Mouse (Mus musculus) G1E (cell line): ENCODE results near the gene Dph3. TPM values are rescaled to one million over a fixed set of nuclear protein-coding genes. Genes with fewer than 3 reads are reported as not detected.

Source experiments
- ATAC-seq: 2 replicates; pipeline ENCODE4 v1.8.0; 2016; ENCODE audit warnings: mild to moderate bottlenecking; ENCODE audit not compliant: insufficient number of reproducible peaks, poor library complexity, low FRiP score, severe bottlenecking; ENCODE audit errors: extremely low read depth
- DNase-seq: peaks from one replicate; pipeline ENCODE4 v3.0.0; 2012; ENCODE audit warnings: low spot score
- H3K27me3 ChIP-seq: 2 replicates; pipeline ENCODE4 v1.6.1; 2012; ENCODE audit warnings: mild to moderate bottlenecking, low read length, inconsistent platforms; ENCODE audit not compliant: insufficient read depth
- H3K36me3 ChIP-seq: replicated peaks from 2 replicates; pipeline ENCODE3; 2012; ENCODE audit warnings: mild to moderate bottlenecking, inconsistent platforms
- H3K4me1 ChIP-seq: 2 replicates; pipeline ENCODE4 v1.6.1; 2012; ENCODE audit warnings: low read depth, low read length, inconsistent platforms, mixed read lengths; ENCODE audit not compliant: insufficient read depth
- H3K4me3 ChIP-seq: 2 replicates; pipeline ENCODE4 v1.5.1; 2012; ENCODE audit warnings: low read depth, mild to moderate bottlenecking, inconsistent platforms, low read length, moderate library complexity, mixed read lengths
- H3K9me3 ChIP-seq: replicated peaks from 2 replicates; pipeline ENCODE4 v1.6.1; 2012; ENCODE audit warnings: inconsistent platforms
- CTCF ChIP-seq: IDR thresholded peaks from 2 replicates; pipeline ENCODE4 v1.5.1; 2012; ENCODE audit warnings: low read depth, low read length, inconsistent platforms, mixed read lengths
- GATA1 ChIP-seq: IDR thresholded peaks from 2 replicates; pipeline ENCODE4 v1.6.1; 2012; ENCODE audit warnings: borderline replicate concordance, low read length, inconsistent platforms, mixed read lengths
- GATA2 ChIP-seq: IDR thresholded peaks from 2 replicates; pipeline ENCODE4 v1.6.1; 2012; ENCODE audit warnings: low read depth, low read length, inconsistent platforms, borderline replicate concordance
- POLR2AphosphoS5 ChIP-seq: IDR thresholded peaks from 2 replicates; pipeline ENCODE4 v1.6.1; 2012; ENCODE audit warnings: low read depth, low read length, inconsistent platforms; ENCODE audit not compliant: insufficient replicate concordance
- TAL1 ChIP-seq: conservative IDR thresholded peaks from 2 replicates; pipeline ENCODE4 v1.6.1; 2012; ENCODE audit warnings: low read depth, low read length, inconsistent platforms, mixed read lengths
- polyA plus RNA-seq: library from polyadenylated mRNA; stranded (reverse); fragments of >175 nt; gene quantifications from 2 replicates; pipeline ENCODE4 v1.2.3, GENCODE M21; 2012
- total RNA-seq, 2 experiments: library from RNA; stranded (forward) in 1 of 2; stranded (reverse) in 1 of 2; fragments of 200-1000 nt in 1 of 2; fragments of >200 nt in 1 of 2; fragmentation: Nextera tagmentation in 1 of 2; gene quantifications; 2 replicates each; pipeline ENCODE4 v1.2.3; 2014 to 2017

Gene Dph3
- total and polyA plus RNA-seq, 3 experiments = 26.1 to 68.0 (median 67.3) TPM

- ATAC-seq = no peak
- TF ChIP-seq CTCF (no peak), POLR2AphosphoS5 (no peak), TAL1 (no peak), GATA1 (no peak), GATA2 (no peak)
- H3K9me3 ChIP-seq = no peaks in the 10 kb centered on the region
- peaks cover 12% of the 10 kb centered on the region for H3K4me1 ChIP-seq
- H3K36me3 ChIP-seq = no peaks in the 10 kb centered on the region
- DNase-seq = no peak
- peaks cover 17% of the 10 kb centered on the region for H3K27me3 ChIP-seq
- H3K4me3 ChIP-seq = no peak overlapping the region
Observed at GRCm38 (mm10) chr14:32073901-32074300, 11.6 kb downstream of the Dph3 start.

- Histone ChIP-seq H3K9me3 (no peaks in the 10 kb centered on the region), H3K36me3 (no peaks in the 10 kb centered on the region), H3K4me1 (peaks cover 12% of the 10 kb centered on the region), H3K27me3 (peaks cover 18% of the 10 kb centered on the region), H3K4me3 (no peak overlapping the region)
- TF ChIP-seq CTCF = no peak
- no peak for TF ChIP-seq GATA1
- no peak for TF ChIP-seq POLR2AphosphoS5
- TF ChIP-seq GATA2 = no peak
- ATAC-seq (no peak), DNase-seq (no peak)
Observed at GRCm38 (mm10) chr14:32073211-32073685, 12.3 kb downstream of the Dph3 start.

GRCm38 (mm10) chr14:32072807-32073206 lies 12.7 kb downstream of the Dph3 start:
- no peaks in the 10 kb centered on the region for H3K36me3 ChIP-seq
- no peaks in the 10 kb centered on the region for H3K9me3 ChIP-seq
- H3K4me1 ChIP-seq = peaks cover 12% of the 10 kb centered on the region
- no peak overlapping the region for H3K4me3 ChIP-seq
- ATAC-seq = no peak
- no peak for DNase-seq
- TF ChIP-seq GATA2 = no peak
- no peak for TF ChIP-seq TAL1
- TF ChIP-seq GATA1 = no peak
- no peak for TF ChIP-seq CTCF
- no peak for TF ChIP-seq POLR2AphosphoS5
- peaks cover 19% of the 10 kb centered on the region for H3K27me3 ChIP-seq

GRCm38 (mm10) chr14:32061398-32061797 lies 24.1 kb downstream of the Dph3 start:
- ATAC-seq (no peak), DNase-seq (no peak)
- peaks cover 27% of the 10 kb centered on the region for H3K27me3 ChIP-seq
- TF ChIP-seq GATA2 (no peak), GATA1 (no peak), CTCF (no peak), POLR2AphosphoS5 (no peak), TAL1 (no peak)
- H3K9me3 ChIP-seq = no peaks in the 10 kb centered on the region
- peaks cover 5% of the 10 kb centered on the region for H3K4me1 ChIP-seq
- H3K4me3 ChIP-seq = no peak overlapping the region
- no peaks in the 10 kb centered on the region for H3K36me3 ChIP-seq

- H3K9me3 ChIP-seq = no peaks in the 10 kb centered on the region
- TF ChIP-seq TAL1 (no peak), GATA2 (no peak), GATA1 (no peak), POLR2AphosphoS5 (no peak), CTCF (no peak)
- no peak overlapping the region for H3K4me3 ChIP-seq
- H3K27me3 ChIP-seq = peaks cover 16% of the 10 kb centered on the region
- H3K36me3 ChIP-seq = no peaks in the 10 kb centered on the region
- no peak for ATAC-seq
- no peak for DNase-seq
- no peaks in the 10 kb centered on the region; the same call in 1 of the 2 replicates for H3K4me1 ChIP-seq
Observed at GRCm38 (mm10) chr14:32057664-32058063, 27.9 kb downstream of the Dph3 start.

GRCm38 (mm10) chr14:32056675-32057074 lies 28.9 kb downstream of the Dph3 start:
- Histone ChIP-seq H3K36me3 (no peaks in the 10 kb centered on the region), H3K9me3 (no peaks in the 10 kb centered on the region), H3K27me3 (peaks cover 23% of the 10 kb centered on the region), H3K4me1 (no peaks in the 10 kb centered on the region; the same call in 1 of the 2 replicates), H3K4me3 (no peak overlapping the region)
- DNase-seq (no peak), ATAC-seq (no peak)
- no peak for TF ChIP-seq GATA1
- no peak for TF ChIP-seq GATA2
- no peak for TF ChIP-seq POLR2AphosphoS5
- no peak for TF ChIP-seq CTCF
- no peak for TF ChIP-seq TAL1

GRCm38 (mm10) chr14:32055781-32056180 lies 29.7 kb downstream of the Dph3 start:
- H3K36me3 ChIP-seq = no peaks in the 10 kb centered on the region
- TF ChIP-seq GATA1 (no peak), TAL1 (no peak), CTCF (no peak), POLR2AphosphoS5 (no peak), GATA2 (no peak)
- DNase-seq (no peak), ATAC-seq (no peak)
- H3K27me3 ChIP-seq = peaks cover 18% of the 10 kb centered on the region
- no peak overlapping the region for H3K4me3 ChIP-seq
- H3K9me3 ChIP-seq = no peaks in the 10 kb centered on the region
- no peaks in the 10 kb centered on the region; the same call in 1 of the 2 replicates for H3K4me1 ChIP-seq
